Mouse (Mus musculus): ENCODE results near the gene Osgin1. TPM values are rescaled to one million over a fixed set of nuclear protein-coding genes. Genes with fewer than 3 reads are reported as not detected.

Osgin1 gene
- polyA plus RNA-seq, 1 experiment from 2014 or later: 20.4 TPM

GRCm38 (mm10) chr8:119440250-119440951 is 6.5 kb downstream of the Osgin1 start:
- TF ChIP-seq CTCF (IDR thresholded peaks at IDR 0.05): no peak
- CTCF ChIA-PET: interaction anchor here (1.0 to 3.5 kb wide), 22 partner anchors 10 to 236 kb away, joined by 3 to 49 read pairs (median 4); partner anchors contain the start of gene Taf1c
- no peaks in the 10 kb centered on the region for H3K27me3 ChIP-seq
- POLR2A ChIA-PET: interaction anchor here (1.1 to 1.7 kb wide), 3 partner anchors 12 to 28 kb away, joined by 3 to 5 read pairs (median 4); no protein-coding TSS in a partner anchor
- no peak for DNase-seq (ENCODE audit: low read depth, low spot score)
- in situ Hi-C loops (cut with MboI; ENCODE audit: low pct_unique_long_range_greater_than_20kb): no loop called here
- peak; percentile 58 for ATAC-seq

- in situ Hi-C loops (cut with MboI; ENCODE audit: low pct_unique_long_range_greater_than_20kb): no loop called here
- no peak for TF ChIP-seq CTCF (IDR thresholded peaks at IDR 0.05)
- ATAC-seq (no peak), DNase-seq (ENCODE audit: low read depth, low spot score) (no peak)
- no peaks in the 10 kb centered on the region for H3K27me3 ChIP-seq
- POLR2A ChIA-PET: interaction anchor here (1.0 to 1.3 kb wide), 2 partner anchors 13 to 28 kb away, joined by 3 to 4 read pairs; no protein-coding TSS in a partner anchor
- CTCF ChIA-PET: interaction anchor here (1.0 to 3.5 kb wide), 21 partner anchors 10 to 165 kb away, joined by 3 to 49 read pairs (median 5); partner anchors contain the start of gene Taf1c
Measured at GRCm38 (mm10) chr8:119440952-119441270, 7.0 kb downstream of the Osgin1 start.

GRCm38 (mm10) chr8:119442013-119442412 is 8.1 kb downstream of the Osgin1 start:
- in situ Hi-C loops (cut with MboI; ENCODE audit: low pct_unique_long_range_greater_than_20kb): no loop called here
- ChIA-PET CTCF (interaction anchor here (2.3 kb wide), 1 partner anchor 14 kb away, joined by 14 read pairs; no protein-coding TSS in a partner anchor), POLR2A (interaction anchor here (1.0 kb wide), 1 partner anchor 29 kb away, joined by 3 read pairs; no protein-coding TSS in a partner anchor)
- no peak for ATAC-seq
- DNase-seq (ENCODE audit: low read depth, low spot score): no peak
- H3K27me3 ChIP-seq: no peaks in the 10 kb centered on the region
- TF ChIP-seq CTCF (IDR thresholded peaks at IDR 0.05): no peak

DNA sequence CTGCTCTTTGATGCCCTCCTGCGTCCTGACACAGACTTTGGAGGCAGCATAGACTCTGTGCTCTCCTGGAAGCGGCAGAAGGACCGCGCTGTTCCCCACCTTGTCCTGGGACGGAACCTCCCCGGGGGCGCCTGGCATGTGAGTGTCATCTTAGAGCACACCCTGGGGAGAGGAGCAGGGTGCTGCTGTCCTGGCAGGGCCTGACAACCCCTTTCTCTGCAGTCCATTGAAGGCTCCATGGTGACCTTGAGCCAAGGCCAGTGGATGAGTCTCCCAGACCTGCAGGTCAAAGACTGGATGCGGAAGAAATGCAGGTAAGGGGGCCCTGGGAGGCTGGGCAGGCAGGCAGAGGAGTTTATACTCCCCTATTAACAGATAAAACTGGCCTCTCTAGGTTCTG is 9.0 kb downstream of the Osgin1 start:
- DNase-seq (ENCODE audit: low read depth, low spot score): no peak
- ChIA-PET CTCF (interaction anchor here (1.3 to 1.7 kb wide), 3 partner anchors 31 to 233 kb away, joined by 3 to 6 read pairs (median 4); no protein-coding TSS in a partner anchor), POLR2A (no interaction called here)
- no peak for ATAC-seq
- no peaks in the 10 kb centered on the region for H3K27me3 ChIP-seq
- TF ChIP-seq CTCF (IDR thresholded peaks at IDR 0.05): no peak
- in situ Hi-C loops (cut with MboI; ENCODE audit: low pct_unique_long_range_greater_than_20kb): no loop called here

DNA sequence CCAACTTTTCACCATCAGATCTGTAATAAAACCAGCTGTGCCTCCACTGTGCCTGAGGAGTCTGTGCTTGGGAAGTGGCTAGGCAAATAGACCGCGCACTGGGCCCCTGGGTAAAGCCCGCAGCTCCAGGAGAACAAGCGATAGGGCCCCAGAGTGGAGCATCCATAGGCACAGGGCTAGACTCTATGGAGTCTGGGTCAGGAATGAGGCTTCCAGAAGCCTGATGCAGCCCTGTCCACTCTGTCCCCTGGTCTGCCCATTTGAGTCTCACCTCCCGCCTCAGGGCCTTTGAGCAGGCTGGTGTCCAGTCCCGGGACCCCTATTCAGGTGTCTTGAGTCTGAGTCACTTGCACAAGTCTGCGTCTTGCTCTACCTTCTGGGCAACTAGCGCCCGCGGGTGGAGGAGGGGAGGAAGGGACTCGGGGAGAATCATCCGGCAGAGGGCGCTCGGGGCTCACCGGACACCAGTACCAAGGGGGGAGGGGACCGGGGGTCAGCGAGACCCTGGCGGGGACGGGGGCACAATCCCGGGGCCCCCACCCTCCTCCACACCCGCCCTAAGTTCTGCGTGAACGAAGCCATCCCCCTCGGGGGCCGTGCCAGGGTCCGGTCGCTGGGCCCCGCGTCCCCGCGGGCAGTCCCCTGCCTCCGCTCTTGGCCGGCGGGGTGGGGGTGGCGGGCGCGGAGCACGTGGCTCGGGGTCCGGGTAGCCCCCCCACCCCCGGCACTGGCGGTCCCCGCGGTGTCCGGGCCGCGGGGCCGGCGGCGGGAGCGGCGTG is 12.5 kb downstream of the Osgin1 start, which contains the start of gene Necab2:
Necab2 (plus strand) TSS at position 509 of the 779 bp plus-strand sequence.
- DNase-seq (ENCODE audit: low read depth, low spot score) (no peak), ATAC-seq (peak; percentile 24)
- in situ Hi-C loops (cut with MboI; ENCODE audit: low pct_unique_long_range_greater_than_20kb): loop anchor here (5.0 kb wide), 2 partner anchors 34 to 231 kb away; no protein-coding TSS in a partner anchor
- POLR2A ChIA-PET: no interaction called here
- CTCF ChIA-PET: interaction anchor here (0.6 to 1.4 kb wide), 3 partner anchors 10 to 47 kb away, joined by 3 to 5 read pairs (median 3); no protein-coding TSS in a partner anchor
- no peak for TF ChIP-seq CTCF (IDR thresholded peaks at IDR 0.05)
- H3K27me3 ChIP-seq: no peaks in the 10 kb centered on the region

DNA sequence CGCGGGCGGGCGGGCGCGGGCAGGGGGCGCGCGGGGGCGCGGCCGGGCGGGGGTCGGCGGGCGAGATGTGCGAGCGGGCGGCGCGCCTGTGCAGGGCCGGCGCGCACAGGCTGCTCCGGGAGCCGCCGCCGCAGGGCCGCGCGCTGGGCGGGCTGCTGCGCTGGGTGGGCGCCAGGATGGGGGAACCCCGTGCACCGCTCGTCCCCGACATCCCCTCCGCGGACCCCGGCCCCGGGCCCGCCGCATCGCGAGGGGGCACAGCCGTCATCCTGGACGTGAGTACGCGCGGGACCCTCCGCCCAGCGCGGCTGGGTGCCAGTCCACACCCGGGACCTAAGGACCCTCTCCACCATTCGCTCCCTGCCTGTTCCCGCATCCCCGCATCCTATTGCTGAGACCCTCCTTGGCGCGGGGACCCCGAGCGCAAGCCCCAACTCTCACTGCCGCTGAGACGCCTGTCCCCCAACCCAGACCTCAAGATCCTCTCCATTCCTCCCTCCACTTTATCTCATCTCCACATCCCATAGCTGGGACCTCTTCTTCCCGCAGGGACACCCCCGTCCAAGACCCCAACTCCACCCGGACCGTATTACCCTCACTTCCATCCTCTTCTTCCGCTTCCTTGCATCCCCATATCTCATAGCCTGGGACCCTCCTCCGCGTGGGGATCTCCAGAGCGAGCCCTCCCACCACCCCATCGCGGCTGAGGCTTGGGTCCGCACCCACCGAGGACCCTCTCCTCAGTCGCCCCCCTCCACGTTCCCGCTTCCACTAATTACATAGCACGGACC is 13.3 kb downstream of the Osgin1 start:
- no peak for DNase-seq (ENCODE audit: low read depth, low spot score)
- H3K27me3 ChIP-seq: no peaks in the 10 kb centered on the region
- CTCF ChIA-PET: no interaction called here

DNA sequence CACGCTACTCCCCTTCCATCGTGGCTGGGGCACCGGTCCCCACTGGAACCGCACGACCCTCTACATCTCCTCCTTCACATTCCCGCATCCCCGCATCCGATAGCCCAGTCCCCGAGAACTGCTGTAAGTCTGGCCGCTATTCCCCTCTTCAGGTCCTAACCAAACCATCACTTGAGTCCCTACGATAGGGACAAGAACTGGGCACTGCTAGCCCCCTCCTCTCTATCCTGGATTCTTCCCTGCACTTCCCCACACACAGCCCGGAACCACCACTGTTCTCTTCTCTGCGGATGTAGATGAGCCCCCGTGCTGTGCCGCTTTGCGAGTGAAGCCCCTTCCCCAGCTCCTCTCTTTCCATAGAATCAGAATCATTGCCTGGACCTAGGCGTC is 13.9 kb downstream of the Osgin1 start:
- no peak for ATAC-seq
- H3K27me3 ChIP-seq: no peaks in the 10 kb centered on the region
- DNase-seq (ENCODE audit: low read depth, low spot score): no peak
- TF ChIP-seq CTCF (IDR thresholded peaks at IDR 0.05): no peak
- in situ Hi-C loops (cut with MboI; ENCODE audit: low pct_unique_long_range_greater_than_20kb): loop anchor here (5.0 kb wide), 2 partner anchors 35 to 230 kb away; no protein-coding TSS in a partner anchor
- POLR2A ChIA-PET: no interaction called here
- CTCF ChIA-PET: no interaction called here

More for the DNA sequence above, 13.3 kb downstream of the Osgin1 start:
- in situ Hi-C loops (cut with MboI; ENCODE audit: low pct_unique_long_range_greater_than_20kb): loop anchor here (5.0 kb wide), 2 partner anchors 35 to 230 kb away; no protein-coding TSS in a partner anchor
- POLR2A ChIA-PET: no interaction called here
- TF ChIP-seq CTCF (IDR thresholded peaks at IDR 0.05): no peak
- ATAC-seq: no peak

DNA sequence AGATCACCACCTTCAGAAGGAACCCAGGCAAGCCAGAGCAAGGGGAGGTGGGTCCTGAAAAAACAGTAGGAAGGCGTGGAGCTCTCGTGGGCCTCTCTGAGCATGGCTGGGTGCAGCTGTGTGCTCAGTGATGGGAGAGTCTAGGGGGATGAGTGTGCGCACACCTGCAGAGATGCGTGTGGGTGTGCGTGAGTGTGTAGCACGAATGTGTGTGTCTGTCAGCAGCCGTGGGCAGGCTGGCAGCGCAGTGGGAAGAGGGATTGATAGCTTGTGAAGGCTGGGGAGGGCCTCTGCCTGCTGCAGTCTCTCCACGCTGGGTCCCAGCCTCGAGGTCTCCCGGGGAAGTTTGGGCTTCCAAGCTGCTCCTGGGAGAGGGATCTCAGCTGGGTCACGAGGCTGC is 15.7 kb downstream of the Osgin1 start:
- ChIA-PET POLR2A (no interaction called here), CTCF (interaction anchor here (1.2 to 2.8 kb wide), 3 partner anchors 9 to 156 kb away, joined by 4 to 10 read pairs (median 4); partner anchors contain the start of gene Taf1c)
- TF ChIP-seq CTCF (IDR thresholded peaks at IDR 0.05): no peak
- no peak for DNase-seq (ENCODE audit: low read depth, low spot score)
- H3K27me3 ChIP-seq: no peaks in the 10 kb centered on the region
- in situ Hi-C loops (cut with MboI; ENCODE audit: low pct_unique_long_range_greater_than_20kb): loop anchor here (5.0 kb wide), 4 partner anchors 37 to 228 kb away; partner anchors contain the start of gene Taf1c
- no peak for ATAC-seq

DNA sequence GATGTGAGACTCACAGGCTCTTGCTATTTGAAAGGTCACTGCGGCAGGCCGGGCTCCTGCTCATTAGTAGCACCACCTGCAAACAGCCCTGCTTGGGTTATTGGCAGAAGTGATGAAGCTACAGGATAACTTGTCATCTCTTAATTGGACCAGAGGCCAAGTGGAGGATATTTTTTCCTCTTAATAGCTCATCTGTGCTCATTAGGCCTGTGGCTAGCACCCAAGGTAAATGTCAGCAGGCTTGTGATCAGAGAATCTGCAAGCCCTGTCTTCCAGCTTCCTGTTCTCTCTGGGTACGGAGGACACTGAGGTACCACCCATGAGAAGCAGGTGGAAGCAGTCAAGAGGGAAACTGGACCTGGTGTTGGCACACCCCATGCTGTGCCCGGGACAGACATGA is 17.2 kb downstream of the Osgin1 start:
- in situ Hi-C loops (cut with MboI; ENCODE audit: low pct_unique_long_range_greater_than_20kb): loop anchor here (5.0 kb wide), 2 partner anchors 46 to 156 kb away; partner anchors contain the start of gene Taf1c
- no peak for TF ChIP-seq CTCF (IDR thresholded peaks at IDR 0.05)
- CTCF ChIA-PET: interaction anchor here (1.5 to 2.8 kb wide), 3 partner anchors 11 to 154 kb away, joined by 3 to 10 read pairs (median 4); partner anchors contain the start of gene Taf1c
- ATAC-seq (no peak), DNase-seq (ENCODE audit: low read depth, low spot score) (no peak)
- POLR2A ChIA-PET: no interaction called here
- no peaks in the 10 kb centered on the region for H3K27me3 ChIP-seq

Measured in Patski (cell line).